Mouse (Mus musculus): ENCODE measurements around the gene Naa80.

DNA sequence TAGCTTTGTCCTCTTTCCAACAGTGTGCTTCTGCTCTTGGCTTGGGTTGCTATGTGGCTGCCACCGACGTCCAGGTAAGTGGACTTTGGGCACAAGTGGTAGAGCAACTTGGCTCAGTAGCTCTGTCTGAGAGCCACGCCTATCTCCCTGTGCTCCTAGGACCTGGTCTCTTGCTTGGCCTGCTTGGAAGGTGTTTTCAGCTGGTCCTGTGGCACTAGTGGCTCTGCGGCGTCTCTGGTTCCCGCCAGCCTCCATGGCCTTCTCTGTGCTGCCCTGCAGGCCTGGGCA, 12.0 kb downstream of the Naa80 start:
- TF ChIP-seq GATA1 (IDR thresholded peaks at IDR 0.05; ENCODE audit: low read length): no peak
- no peak for TF ChIP-seq TAL1 (IDR thresholded peaks at IDR 0.05; ENCODE audit: low read length)

Measured in erythroblast, embryonic 14.5 days (primary cell).